Mouse (Mus musculus) ES-E14 (cell line): ENCODE data around the gene Tmprss13. TPM values are rescaled to one million over a fixed set of nuclear protein-coding genes. Genes with fewer than 3 reads are reported as not detected.

Experiments
- DNase-seq: peaks from one replicate; pipeline ENCODE4 v3.0.0-alpha.2; 2013; ENCODE audit warnings: low read depth, low spot score
- H3K27ac ChIP-seq: 2 replicates; pipeline ENCODE4 v1.5.1; 2012; ENCODE audit warnings: low read depth, mild to moderate bottlenecking, low read length, moderate library complexity, mixed read lengths; ENCODE audit not compliant: poor library complexity, insufficient read depth, severe bottlenecking
- H3K36me3 ChIP-seq: 2 replicates; pipeline ENCODE4 v1.6.1; 2012; ENCODE audit warnings: mild to moderate bottlenecking, low read length, moderate library complexity, mixed read lengths; ENCODE audit not compliant: control insufficient read depth, poor library complexity, insufficient read depth, severe bottlenecking
- H3K4me1 ChIP-seq, 2 experiments: fragments of 150-350 bp in 1 of 2; sonication (generic) in 1 of 2; 2 replicates each; pipeline ENCODE4 v1.6.1; 2012; ENCODE audit warnings: low read length in 2 of 2, mild to moderate bottlenecking in 1 of 2, mixed read lengths in 1 of 2; ENCODE audit not compliant: control insufficient read depth in 2 of 2, insufficient read depth in 2 of 2, poor library complexity in 1 of 2
- H3K4me3 ChIP-seq, 2 experiments: fragments of 150-350 bp in 1 of 2; sonication (generic) in 1 of 2; 2 replicates each; pipeline ENCODE4 v1.5.1; 2012; ENCODE audit warnings: low read length in 2 of 2, low read depth in 1 of 2, mild to moderate bottlenecking in 1 of 2, mixed read lengths in 1 of 2; ENCODE audit not compliant: insufficient read depth in 1 of 2, poor library complexity in 1 of 2, severe bottlenecking in 1 of 2
- H3K9ac ChIP-seq: 2 replicates; pipeline ENCODE4 v1.6.1; 2012; ENCODE audit warnings: low read depth, mild to moderate bottlenecking, low read length, mixed read lengths; ENCODE audit not compliant: poor library complexity, insufficient read depth, severe bottlenecking
- H3K9me3 ChIP-seq: fragments of 150-350 bp; sonication (generic); 2 replicates; pipeline ENCODE4 v1.6.1; 2012; ENCODE audit warnings: low read depth, mild to moderate bottlenecking, low read length; ENCODE audit not compliant: control insufficient read depth, insufficient read depth
- CHD2 ChIP-seq: IDR thresholded peaks from 2 replicates; pipeline ENCODE4 v1.6.1; 2014; ENCODE audit warnings: mild to moderate bottlenecking, low read depth, low read length, inconsistent platforms
- HCFC1 ChIP-seq: IDR thresholded peaks from 2 replicates; pipeline ENCODE4 v1.6.1; 2012; ENCODE audit warnings: low read length, inconsistent platforms, borderline replicate concordance; ENCODE audit not compliant: insufficient read depth
- MAFK ChIP-seq: IDR thresholded peaks from 2 replicates; pipeline ENCODE4 v1.6.1; 2014; ENCODE audit warnings: mild to moderate bottlenecking, low read depth, low read length, inconsistent platforms; ENCODE audit not compliant: insufficient read depth
- ZC3H11A ChIP-seq: IDR thresholded peaks from 2 replicates; pipeline ENCODE4 v1.6.1; 2012; ENCODE audit warnings: low read depth, mild to moderate bottlenecking, inconsistent platforms, low read length, borderline replicate concordance
- ZNF384 ChIP-seq: IDR thresholded peaks from 2 replicates; pipeline ENCODE4 v1.6.1; 2012; ENCODE audit warnings: low read depth, low read length, inconsistent platforms
- in situ Hi-C, 2 experiments: fragments of 600-800 bp; cut with MboI; formaldehyde crosslinking; loops; one replicate each; pipeline ENCODE4 v1.15.1; 2025; ENCODE audit warnings: low sequenced_read_pairs in 2 of 2, inconsistent platforms in 1 of 2; ENCODE audit not compliant: unreplicated experiment in 2 of 2
- total RNA-seq: library from RNA; depleted of rRNA; stranded (reverse); fragments of 300-350 nt; gene quantifications from 2 replicates; pipeline ENCODE4 v1.2.3, GENCODE M21; 2012; rRNA removed

The Tmprss13 gene
- total RNA-seq, 1 experiment: 0.22 TPM

DNA sequence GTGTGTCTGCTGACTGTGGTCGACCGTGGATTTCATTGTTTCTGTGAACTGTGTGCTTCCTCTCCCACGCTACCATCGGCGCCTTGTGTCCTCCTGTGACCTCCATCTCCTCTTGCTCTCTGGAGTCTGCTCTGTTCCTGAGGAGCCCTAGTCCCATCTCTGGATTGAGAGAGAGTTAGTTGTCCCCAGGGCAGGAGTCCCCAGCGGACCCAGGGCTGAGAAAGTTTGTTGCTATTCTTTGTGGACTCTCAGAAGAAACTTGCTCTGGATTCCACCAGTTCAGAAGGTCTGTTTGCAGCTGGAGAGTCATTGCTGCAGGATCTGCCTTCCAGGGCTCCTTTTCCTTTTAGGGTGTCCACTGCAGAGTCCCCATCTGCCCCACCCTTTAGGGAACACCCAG lies 76.3 kb downstream of the Tmprss13 start:
- in situ Hi-C loops: no loop called here
- H3K9me3 ChIP-seq: no peaks in the 10 kb centered on the region
- peaks cover 35% of the 10 kb centered on the region; the same call in 1 of the 2 replicates for H3K36me3 ChIP-seq

DNA sequence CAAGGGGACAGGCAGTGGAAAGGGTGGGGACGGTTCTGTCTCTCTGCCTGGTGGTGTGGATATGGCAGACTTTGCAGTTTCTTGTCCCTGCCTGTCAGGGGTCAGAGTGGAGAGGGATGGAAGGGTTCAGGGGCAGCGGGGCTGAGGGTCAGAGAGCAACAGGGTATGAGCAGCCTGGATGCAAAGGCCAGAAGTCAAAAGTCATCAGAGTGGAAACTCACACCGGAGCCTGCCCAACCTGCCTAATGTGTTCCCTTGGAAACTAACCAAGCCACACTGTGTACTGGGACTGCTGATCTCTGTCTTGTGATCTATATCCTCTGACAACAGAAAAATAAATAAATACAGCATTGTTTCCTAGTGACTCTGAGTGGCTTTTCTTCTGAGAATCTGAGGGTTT lies 76.9 kb downstream of the Tmprss13 start:
- H3K36me3 ChIP-seq: peaks cover 35% of the 10 kb centered on the region; the same call in 1 of the 2 replicates
- in situ Hi-C loops: no loop called here
- peaks cover 5 to 6% of the 10 kb centered on the region in 2 experiments; a peak in 2 of 4 replicates for H3K4me1 ChIP-seq
- H3K9me3 ChIP-seq: no peaks in the 10 kb centered on the region
- H3K27ac ChIP-seq: no peak overlapping the region; the same call in 1 of the 2 replicates
- no peak for DNase-seq
- TF ChIP-seq CHD2 (no peak), HCFC1 (no peak), MAFK (no peak), ZC3H11A (no peak), ZNF384 (no peak)
- no peak overlapping the region for H3K4me3 ChIP-seq
- H3K9ac ChIP-seq: no peak overlapping the region

More for the DNA sequence above, 76.3 kb downstream of the Tmprss13 start:
- no peak overlapping the region for H3K27ac ChIP-seq
- H3K4me1 ChIP-seq: peaks cover 5 to 9% of the 10 kb centered on the region in 2 experiments; a peak in 2 of 4 replicates
- TF ChIP-seq ZC3H11A: no peak
- TF ChIP-seq CHD2: no peak
- no peak for TF ChIP-seq MAFK
- TF ChIP-seq HCFC1: no peak
- TF ChIP-seq ZNF384: no peak
- H3K9ac ChIP-seq: no peak overlapping the region
- no peak overlapping the region for H3K4me3 ChIP-seq
- no peak for DNase-seq

Other genes with a start within 250 kb of the Tmprss13 start
- 0.16 and 0.40 TPM in 2 replicates for gene Jaml, start 239.9 kb upstream of the Tmprss13 start, total RNA-seq
- gene Scn2b, start 201.3 kb upstream of the Tmprss13 start, total RNA-seq: 1.1 and 1.7 TPM in 2 replicates
- gene Scn4b, start 180.7 kb upstream of the Tmprss13 start, total RNA-seq: 0.32 and 0.45 TPM in 2 replicates
- gene BC049352, start 137.1 kb upstream of the Tmprss13 start, total RNA-seq: not detected in 2 replicates
- 0.32 and 0.36 TPM in 2 replicates for gene Tmprss4, start 115.0 kb upstream of the Tmprss13 start, total RNA-seq
- 0.13 TPM in 1 of 2 replicates, not detected in the other for gene Il10ra, start 50.0 kb upstream of the Tmprss13 start, total RNA-seq
- 98.9 and 211 TPM in 2 replicates for gene Fxyd6, start 51.1 kb downstream of the Tmprss13 start, total RNA-seq
- gene Fxyd2, start 80.6 kb downstream of the Tmprss13 start, total RNA-seq: 2.2 and 2.5 TPM in 2 replicates
- gene Dscaml1, start 107.5 kb downstream of the Tmprss13 start, total RNA-seq: 1.3 and 6.7 TPM in 2 replicates